Mouse (Mus musculus) midbrain, embryonic 10.5 days (tissue): Measurements from ENCODE around the gene Cdkn2d. TPM values are rescaled to one million over a fixed set of nuclear protein-coding genes. Genes with fewer than 3 reads are reported as not detected.
"Not testable (repeated sequence)": the region's sequence is repeated elsewhere in the genome, so short reads cannot be mapped to it uniquely, and the experiment has no call there.

Experiments
- DNase-seq: peaks from one replicate; pipeline ENCODE4 v3.0.0-alpha.2; 2017; ENCODE audit warnings: low spot score
- H3K27ac ChIP-seq: fragments of 300-500 bp; sonication (generic); replicated peaks from 2 replicates; pipeline ENCODE4 v1.5.1; 2016; ENCODE audit warnings: mild to moderate bottlenecking
- H3K27me3 ChIP-seq: fragments of 300-500 bp; sonication (generic); 2 replicates; pipeline ENCODE4 v1.6.1; 2016; ENCODE audit warnings: low read depth, mild to moderate bottlenecking; ENCODE audit not compliant: poor library complexity, severe bottlenecking
- H3K36me3 ChIP-seq: fragments of 300-500 bp; sonication (generic); 2 replicates; pipeline ENCODE4 v1.6.1; 2016; ENCODE audit warnings: mild to moderate bottlenecking, moderate library complexity
- H3K4me1 ChIP-seq: fragments of 300-500 bp; sonication (generic); 2 replicates; pipeline ENCODE4 v1.6.1; 2016
- H3K4me3 ChIP-seq: fragments of 300-500 bp; sonication (generic); 2 replicates; pipeline ENCODE4 v1.5.1; 2016; ENCODE audit warnings: mild to moderate bottlenecking, moderate library complexity
- H3K9me3 ChIP-seq: fragments of 300-500 bp; sonication (generic); replicated peaks from 2 replicates; pipeline ENCODE4 v1.6.1; 2016; ENCODE audit warnings: mild to moderate bottlenecking
- WGBS: fragments of 180-500 bp; shearing (Covaris S2); methylation state at CpG from one replicate; pipeline ENCODE4 v1.1.7; 2016; 5-methylcytosine and 5-hydroxymethylcytosine counted together
- polyA plus RNA-seq: library from polyadenylated mRNA; unstranded; fragments of >200 nt; fragmentation: Nextera tagmentation; extraction: Ambion mirVana; gene quantifications from 2 replicates; pipeline ENCODE4 v1.2.1, GENCODE M21; 2016

Gene Cdkn2d
- polyA plus RNA-seq, 1 experiment from 2014 or later, result 51.4 TPM

GRCm38 (mm10) chr9:21266889-21267288, 24.3 kb downstream of the Cdkn2d start:
- H3K27me3 ChIP-seq, result 0 out of 2 replicates have a peak, but pooled peaks cover 3% of the 10 kb centered on the region
- H3K27ac ChIP-seq, result no peak overlapping the region
- H3K4me3 ChIP-seq, result peak overlapping the region; percentile 83; the same call in 1 of the 2 replicates
- no peak for DNase-seq
- peaks cover 25% of the 10 kb centered on the region for H3K4me1 ChIP-seq
- H3K36me3 ChIP-seq, result peaks cover 53% of the 10 kb centered on the region
- WGBS, result 90% methylated on average over 5 of the region's 5 CpGs
- no peaks in the 10 kb centered on the region for H3K9me3 ChIP-seq

- H3K4me1 ChIP-seq, result peaks cover 25% of the 10 kb centered on the region
- 7% methylated on average over 11 of the region's 11 CpGs for WGBS
- 0 out of 2 replicates have a peak, but pooled peaks cover 3% of the 10 kb centered on the region for H3K27me3 ChIP-seq
- no peaks in the 10 kb centered on the region for H3K9me3 ChIP-seq
- H3K36me3 ChIP-seq, result peaks cover 40% of the 10 kb centered on the region
- peak overlapping the region; percentile 93 for H3K27ac ChIP-seq
- no peak for DNase-seq
- peak overlapping the region; percentile 83 for H3K4me3 ChIP-seq
Measured at GRCm38 (mm10) chr9:21265611-21266010, 25.6 kb downstream of the Cdkn2d start.

DNA sequence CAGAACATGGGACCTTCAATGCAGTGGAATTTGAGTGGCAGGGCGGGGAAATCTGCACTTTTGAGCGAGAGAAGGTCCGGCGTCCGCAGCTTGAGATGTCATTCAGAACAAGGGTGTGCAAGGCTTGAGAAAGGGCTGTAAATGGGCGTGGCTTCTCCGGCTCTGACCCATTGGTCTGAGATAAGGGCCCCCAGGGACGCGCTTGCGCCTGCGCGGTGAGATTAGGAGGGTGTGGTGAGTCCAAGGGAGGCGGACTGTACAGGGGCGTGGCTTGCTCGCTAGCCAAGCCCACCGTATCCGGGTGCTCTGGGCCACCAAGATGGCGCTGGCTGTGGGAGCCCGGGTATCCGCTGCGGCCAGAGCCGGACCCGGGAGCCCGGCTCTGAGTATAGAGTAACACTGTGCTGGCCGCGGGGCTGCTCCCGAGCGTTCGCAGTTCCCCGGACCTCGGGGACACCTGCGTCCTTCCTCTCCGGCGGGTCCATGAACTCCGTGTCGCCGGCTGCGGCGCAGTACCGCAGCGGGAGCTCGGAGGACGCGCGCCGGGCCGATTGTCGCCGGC, 26.1 kb downstream of the Cdkn2d start, which contains the start of gene Atg4d:
Gene Atg4d, plus strand, starts transcription at position 294 of the 562 bp plus-strand sequence.
- WGBS, result under 1% methylated on average over 49 of the region's 49 CpGs
- peak within 1 kb of the TSS; percentile 83 for H3K4me3 ChIP-seq
- no peaks in the 10 kb centered on the region for H3K9me3 ChIP-seq
- H3K36me3 ChIP-seq, result peaks cover 35% of the 10 kb centered on the region
- H3K4me1 ChIP-seq, result peaks cover 25% of the 10 kb centered on the region
- DNase-seq, result peak; percentile 99
- 0 out of 2 replicates have a peak, but pooled peaks cover 3% of the 10 kb centered on the region for H3K27me3 ChIP-seq
- H3K27ac ChIP-seq, result peak within 1 kb of the TSS; percentile 93

DNA sequence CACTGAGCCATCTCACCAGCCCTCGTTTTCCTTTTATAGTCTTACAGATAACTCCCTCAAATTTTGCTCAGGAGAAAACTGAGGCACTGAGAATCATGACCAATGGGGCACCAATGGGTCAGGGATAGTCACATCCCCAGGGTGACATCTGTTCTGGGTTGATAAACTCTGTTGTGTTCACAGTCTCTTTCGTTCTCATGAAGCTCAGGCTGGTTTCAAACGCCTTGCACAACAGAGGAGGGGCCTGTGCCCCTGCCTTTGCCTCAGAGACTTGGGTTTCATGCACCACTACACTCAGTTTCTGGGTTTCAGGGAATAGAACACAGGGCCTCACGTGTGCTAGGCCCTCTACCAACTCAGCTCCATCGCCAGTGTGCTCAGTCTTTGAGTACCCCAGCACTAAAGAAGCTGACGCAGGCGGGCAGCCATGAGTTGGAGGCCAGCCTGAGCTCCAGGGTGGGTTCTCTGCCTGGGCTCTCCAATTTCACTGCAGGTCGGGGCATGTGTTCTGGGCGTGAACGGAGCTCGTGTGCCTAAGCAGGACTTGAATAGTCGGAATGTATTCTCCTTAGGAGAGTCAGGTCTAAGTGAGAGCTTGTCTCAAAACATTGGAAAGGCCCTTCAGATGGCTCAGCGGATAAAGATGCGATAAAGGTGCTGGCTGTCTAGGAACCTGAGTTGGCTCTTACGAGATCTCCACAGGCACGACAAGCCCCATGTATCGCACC, 26.8 kb downstream of the Cdkn2d start:
- H3K4me3 ChIP-seq, result peak overlapping the region; percentile 83
- H3K36me3 ChIP-seq, result peaks cover 29% of the 10 kb centered on the region
- peaks cover 25% of the 10 kb centered on the region for H3K4me1 ChIP-seq
- DNase-seq, result no peak
- no peaks in the 10 kb centered on the region for H3K9me3 ChIP-seq
- WGBS, result 18% methylated on average over 17 of the region's 17 CpGs
- H3K27ac ChIP-seq, result peak overlapping the region; percentile 93
- H3K27me3 ChIP-seq, result 0 out of 2 replicates have a peak, but pooled peaks cover 3% of the 10 kb centered on the region

- H3K36me3 ChIP-seq, result peaks cover 4% of the 10 kb centered on the region
- no peaks in the 10 kb centered on the region for H3K9me3 ChIP-seq
- WGBS, result 79% methylated on average over 2 of the region's 2 CpGs
- H3K4me1 ChIP-seq, result peaks cover 23% of the 10 kb centered on the region
- no peak for DNase-seq
- no peak overlapping the region for H3K27ac ChIP-seq
- no peak overlapping the region for H3K4me3 ChIP-seq
- 0 out of 2 replicates have a peak, but pooled peaks cover 7% of the 10 kb centered on the region for H3K27me3 ChIP-seq
Measured at GRCm38 (mm10) chr9:21261831-21262230, 29.4 kb downstream of the Cdkn2d start.

DNA sequence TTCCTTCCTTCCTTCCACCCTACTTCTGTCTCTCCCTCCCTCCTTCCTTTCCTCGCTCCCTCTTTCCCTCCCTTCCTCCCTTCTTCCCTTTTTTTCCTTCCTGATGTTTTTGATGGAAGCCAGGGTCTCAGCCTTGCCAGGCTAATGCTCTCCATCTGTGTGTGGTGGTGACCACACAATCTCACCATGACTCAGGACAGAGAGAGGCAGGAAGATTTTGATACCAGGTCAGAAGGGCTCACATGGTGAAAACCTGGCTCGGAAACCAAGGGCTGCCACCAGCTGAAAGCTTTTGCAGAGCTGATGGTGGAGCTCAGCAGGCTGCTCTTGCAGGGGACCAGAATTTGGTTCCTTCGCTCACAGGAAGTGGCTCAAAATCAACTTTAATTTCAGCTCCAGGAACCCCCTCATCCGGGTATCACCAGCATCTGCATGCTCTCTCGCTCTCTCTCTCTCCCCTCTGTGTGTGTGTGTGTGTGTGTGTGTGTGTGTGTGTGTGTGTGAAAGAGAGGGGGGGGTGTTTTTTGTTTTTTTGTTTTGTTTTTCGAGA, 30.6 kb downstream of the Cdkn2d start:
- no peak for DNase-seq
- Histone ChIP-seq H3K9me3 (no peaks in the 10 kb centered on the region), H3K27ac (no peak overlapping the region), H3K4me1 (peaks cover 10% of the 10 kb centered on the region), H3K27me3 (0 out of 2 replicates have a peak, but pooled peaks cover 7% of the 10 kb centered on the region), H3K36me3 (no peaks in the 10 kb centered on the region), H3K4me3 (no peak overlapping the region)
- WGBS, result 80% methylated on average over 6 of the region's 6 CpGs

DNA sequence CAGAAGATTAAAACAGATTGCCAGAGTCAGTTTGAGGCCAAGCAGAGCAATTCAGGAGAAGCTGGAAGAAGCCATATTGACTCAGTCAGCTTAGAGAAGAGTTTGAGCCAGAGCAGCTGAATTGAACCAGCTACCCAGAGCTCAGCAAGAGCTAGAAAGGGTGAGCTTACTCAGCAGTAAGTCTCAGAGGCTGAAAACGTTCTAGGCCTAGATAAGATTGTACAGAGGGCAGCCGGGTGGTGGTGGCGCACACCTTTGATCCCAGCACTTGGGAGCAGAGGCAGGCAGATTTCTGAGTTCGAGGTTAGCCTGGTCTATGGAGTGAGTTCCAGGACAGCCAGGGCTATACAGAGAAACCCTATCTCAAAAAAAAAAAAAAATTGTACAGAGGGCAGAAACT, 34.9 kb downstream of the Cdkn2d start:
- H3K36me3 ChIP-seq, H3K4me3 ChIP-seq, H3K4me1 ChIP-seq, DNase-seq, H3K9me3 ChIP-seq, H3K27ac ChIP-seq: not testable (repeated sequence)
- 82% methylated on average over 4 of the region's 4 CpGs for WGBS
- peaks cover 21% of the 10 kb centered on the region for H3K27me3 ChIP-seq

- Histone ChIP-seq H3K9me3 (no peaks in the 10 kb centered on the region), H3K27ac (no peak overlapping the region)
Measured at GRCm38 (mm10) chr9:21254690-21255089, 36.5 kb downstream of the Cdkn2d start.

DNA sequence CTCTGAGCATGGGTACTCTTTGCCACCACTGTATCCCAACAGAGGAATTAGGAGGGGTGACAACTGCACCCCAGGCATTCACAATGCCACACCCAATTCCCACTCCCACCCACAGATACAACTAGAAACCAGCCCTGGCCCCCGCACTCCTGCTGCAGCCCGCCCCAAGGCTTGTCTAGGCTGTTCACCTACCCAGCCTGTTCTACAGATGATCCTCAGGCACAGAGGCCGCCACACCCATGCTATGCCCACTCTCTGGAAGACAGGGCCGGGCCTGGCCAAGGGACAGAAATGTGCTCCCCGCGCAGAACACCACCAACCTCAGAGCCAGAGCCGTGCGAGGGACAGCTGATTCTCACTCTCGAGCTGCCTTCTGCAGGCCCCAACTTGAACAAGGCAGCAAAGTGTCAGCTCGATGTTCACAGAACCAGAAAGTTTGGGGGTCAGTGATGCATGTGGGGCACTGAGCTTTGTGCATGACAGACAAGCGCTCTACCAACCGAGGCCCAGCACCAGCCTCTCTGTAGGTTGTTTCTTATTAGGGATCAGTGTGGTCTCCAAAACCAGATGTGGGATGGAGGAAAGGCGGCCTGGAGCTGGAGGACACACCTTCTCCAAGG, 40.0 kb downstream of the Cdkn2d start:
- Histone ChIP-seq H3K27ac (no peak overlapping the region), H3K4me3 (no peak overlapping the region), H3K4me1 (peaks cover 6% of the 10 kb centered on the region), H3K36me3 (no peaks in the 10 kb centered on the region), H3K9me3 (no peaks in the 10 kb centered on the region), H3K27me3 (peaks cover 69% of the 10 kb centered on the region)
- no peak for DNase-seq
- 70% methylated on average over 13 of the region's 13 CpGs for WGBS

More at GRCm38 (mm10) chr9:21254690-21255089, 36.5 kb downstream of the Cdkn2d start:
- Histone ChIP-seq H3K4me3 (no peak overlapping the region), H3K4me1 (no peaks in the 10 kb centered on the region), H3K36me3 (no peaks in the 10 kb centered on the region), H3K27me3 (peaks cover 38% of the 10 kb centered on the region)
- DNase-seq, result no peak

DNA sequence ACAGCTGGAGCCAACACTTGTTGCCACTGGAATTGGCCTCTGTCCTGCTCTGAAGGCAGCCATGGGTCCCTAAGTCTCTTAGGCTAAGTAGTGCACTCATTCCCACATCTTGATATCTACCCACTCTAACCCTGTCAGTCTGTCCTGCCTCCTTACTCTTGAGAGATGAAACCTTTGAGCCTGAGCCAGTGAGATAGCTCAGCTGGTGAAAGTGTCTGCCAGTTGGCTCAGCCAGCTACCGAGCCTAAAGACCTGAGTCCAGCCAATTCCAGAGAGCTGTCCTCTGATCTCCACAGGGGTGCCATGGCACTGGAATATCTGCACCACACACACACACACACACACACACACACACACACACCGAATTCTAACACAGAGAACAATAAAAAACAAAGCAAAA, 40.7 kb downstream of the Cdkn2d start:
- H3K27me3 ChIP-seq, result peaks cover 76% of the 10 kb centered on the region
- 57% methylated on average over 2 of the region's 2 CpGs for WGBS

DNA sequence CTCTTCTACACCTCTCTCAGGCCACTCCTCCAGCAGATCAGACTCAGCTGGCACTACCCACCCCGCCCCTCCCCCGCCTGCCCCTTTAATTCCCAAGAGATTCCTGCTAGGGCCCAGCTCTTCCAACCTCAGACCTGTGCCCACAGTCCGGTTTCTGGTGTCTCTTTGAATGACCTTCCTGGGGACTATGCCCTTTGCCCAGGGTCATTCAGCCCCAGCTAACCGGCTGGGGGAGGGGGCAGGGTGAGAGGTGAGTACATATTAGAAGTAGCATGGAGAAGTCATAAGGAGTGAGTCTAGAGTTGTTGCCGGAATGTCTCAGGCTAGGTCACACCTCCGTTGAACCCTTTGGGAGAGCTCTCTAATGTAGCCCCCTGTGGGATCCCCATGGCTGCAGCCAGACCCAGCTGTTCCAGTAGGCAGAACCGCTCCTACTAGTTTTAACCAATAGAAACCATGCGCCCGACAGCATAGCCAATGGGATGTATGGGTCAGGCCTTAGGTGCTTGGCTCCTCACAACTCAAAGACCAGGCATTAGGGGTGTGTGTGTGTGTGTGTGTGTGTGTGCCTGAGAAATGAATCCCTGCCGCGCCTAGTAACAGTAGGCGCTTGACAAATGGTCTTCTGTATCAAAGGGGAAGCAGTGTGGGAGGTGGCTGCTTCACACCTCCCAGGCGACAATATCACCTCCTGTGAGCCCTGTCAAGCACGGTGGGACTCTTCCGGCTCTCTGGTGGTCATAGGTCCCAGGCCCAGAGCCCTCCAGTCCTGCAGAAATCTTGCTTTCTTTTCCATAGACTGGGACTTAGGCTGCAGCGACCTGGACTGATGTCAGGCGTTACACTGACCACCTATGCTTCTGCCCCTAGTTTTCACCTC, 41.3 kb downstream of the Cdkn2d start:
- 38% methylated on average over 17 of the region's 17 CpGs for WGBS

More for the DNA sequence above, 40.7 kb downstream of the Cdkn2d start:
- Histone ChIP-seq H3K4me1 (peaks cover 6% of the 10 kb centered on the region), H3K4me3 (no peak overlapping the region), H3K9me3 (no peaks in the 10 kb centered on the region), H3K27ac (no peak overlapping the region), H3K36me3 (no peaks in the 10 kb centered on the region)
- no peak for DNase-seq

GRCm38 (mm10) chr9:21248326-21248725, 42.9 kb downstream of the Cdkn2d start, which contains the start of gene S1pr5:
Gene S1pr5 (minus strand): TSS chr9:21248443.
- DNase-seq, result no peak
- Histone ChIP-seq H3K27ac (no peak within 1 kb of the TSS), H3K4me1 (peaks cover 21% of the 10 kb centered on the region), H3K4me3 (peak within 1 kb of the TSS; percentile 34), H3K36me3 (no peaks in the 10 kb centered on the region), H3K27me3 (peaks cover 98% of the 10 kb centered on the region), H3K9me3 (no peaks in the 10 kb centered on the region)
- WGBS, result 3% methylated on average over 30 of the region's 30 CpGs

More for the DNA sequence above, 41.3 kb downstream of the Cdkn2d start:
- DNase-seq, result no peak
- Histone ChIP-seq H3K27me3 (peaks cover 82% of the 10 kb centered on the region), H3K4me3 (no peak overlapping the region), H3K27ac (no peak overlapping the region), H3K9me3 (no peaks in the 10 kb centered on the region), H3K4me1 (peaks cover 9% of the 10 kb centered on the region), H3K36me3 (no peaks in the 10 kb centered on the region)
